Mouse (Mus musculus) liver, embryonic 13.5 days (tissue): ENCODE data around the gene Igf2. TPM values are rescaled to one million over a fixed set of nuclear protein-coding genes. Genes with fewer than 3 reads are reported as not detected.

Source experiments
- ATAC-seq: fragments of 200-750 bp; cut with Nextera tagmentation; 2 replicates; pipeline ENCODE4 v1.8.0; 2017; ENCODE audit warnings: low read depth, mild to moderate bottlenecking, moderate number of reproducible peaks, moderate library complexity
- DNase-seq: peaks from one replicate; pipeline ENCODE4 v3.0.0; 2022
- H3K27ac ChIP-seq: fragments of 300-500 bp; sonication (generic); 2 replicates; pipeline ENCODE4 v1.5.1; 2015; ENCODE audit warnings: moderate library complexity, mild to moderate bottlenecking, inconsistent platforms
- H3K27me3 ChIP-seq: fragments of 300-500 bp; sonication (generic); 2 replicates; pipeline ENCODE4 v1.6.1; 2015; ENCODE audit warnings: mild to moderate bottlenecking, inconsistent platforms
- H3K36me3 ChIP-seq: fragments of 300-500 bp; sonication (generic); 2 replicates; pipeline ENCODE4 v1.6.1; 2015; ENCODE audit warnings: mild to moderate bottlenecking, inconsistent platforms
- H3K4me1 ChIP-seq: fragments of 300-500 bp; sonication (generic); replicated peaks from 2 replicates; pipeline ENCODE4 v1.6.1; 2015; ENCODE audit warnings: inconsistent platforms
- H3K4me2 ChIP-seq: fragments of 300-500 bp; sonication (generic); 2 replicates; pipeline ENCODE4 v1.6.1; 2015; ENCODE audit warnings: inconsistent platforms, mild to moderate bottlenecking, moderate library complexity
- H3K4me3 ChIP-seq: fragments of 300-500 bp; sonication (generic); replicated peaks from 2 replicates; pipeline ENCODE4 v1.5.1; 2015; ENCODE audit warnings: mild to moderate bottlenecking, inconsistent platforms
- H3K9ac ChIP-seq: fragments of 300-500 bp; sonication (generic); 2 replicates; pipeline ENCODE4 v1.6.1; 2015; ENCODE audit warnings: mild to moderate bottlenecking, inconsistent platforms
- H3K9me3 ChIP-seq: fragments of 300-500 bp; sonication (generic); replicated peaks from 2 replicates; pipeline ENCODE4 v1.6.1; 2016; ENCODE audit warnings: inconsistent platforms
- WGBS: fragments of 180-500 bp; shearing (Covaris S2); methylation state at CpG from one replicate; pipeline ENCODE4 v1.1.7; 2015; ENCODE audit not compliant: insufficient replicate concordance; 5-methylcytosine and 5-hydroxymethylcytosine counted together
- polyA plus RNA-seq: library from polyadenylated mRNA; unstranded; fragments of >200 nt; fragmentation: Nextera tagmentation; extraction: Ambion mirVana; gene quantifications from 2 replicates; pipeline ENCODE4 v1.2.1, GENCODE M21; 2015

Igf2 gene
- polyA plus RNA-seq, 1 experiment from 2014 or later, result 378 TPM

GRCm38 (mm10) chr7:142667521-142667920 is 905 bp upstream of the Igf2 start:
- DNase-seq (no peak), ATAC-seq (no peak)
- Histone ChIP-seq H3K27me3 (peaks cover 46% of the 10 kb centered on the region), H3K9me3 (peaks cover 16% of the 10 kb centered on the region), H3K4me3 (no peak overlapping the region), H3K36me3 (peaks cover 15% of the 10 kb centered on the region), H3K4me2 (no peak overlapping the region), H3K27ac (no peak overlapping the region), H3K9ac (no peak overlapping the region), H3K4me1 (no peaks in the 10 kb centered on the region)
- WGBS, result 79% methylated on average over 18 of the region's 18 CpGs

GRCm38 (mm10) chr7:142666109-142666508 is 507 bp downstream of the Igf2 start:
- DNase-seq (no peak), ATAC-seq (no peak)

GRCm38 (mm10) chr7:142665364-142665763 is 1.3 kb downstream of the Igf2 start:
- Histone ChIP-seq H3K36me3 (peaks cover 15% of the 10 kb centered on the region), H3K4me1 (no peaks in the 10 kb centered on the region), H3K9me3 (peaks cover 10% of the 10 kb centered on the region), H3K27ac (no peak overlapping the region), H3K27me3 (peaks cover 68% of the 10 kb centered on the region), H3K4me2 (no peak overlapping the region), H3K4me3 (no peak overlapping the region), H3K9ac (no peak overlapping the region)
- no peak for ATAC-seq
- whole genome bisulfite sequencing, result 41% methylated on average over 5 of the region's 5 CpGs
- DNase-seq, result no peak

More at GRCm38 (mm10) chr7:142666109-142666508, 507 bp downstream of the Igf2 start:
- Histone ChIP-seq H3K4me3 (no peak overlapping the region), H3K4me1 (no peaks in the 10 kb centered on the region), H3K36me3 (peaks cover 15% of the 10 kb centered on the region), H3K4me2 (no peak overlapping the region), H3K27me3 (peaks cover 61% of the 10 kb centered on the region), H3K27ac (no peak overlapping the region), H3K9ac (no peak overlapping the region), H3K9me3 (peaks cover 15% of the 10 kb centered on the region)
- WGBS, result 54% methylated on average over 4 of the region's 4 CpGs

GRCm38 (mm10) chr7:142664465-142665029 is 2.1 kb downstream of the Igf2 start:
- H3K9me3 ChIP-seq, result peaks cover 2% of the 10 kb centered on the region
- H3K9ac ChIP-seq, result no peak overlapping the region
- peak overlapping the region; percentile 58 for H3K27ac ChIP-seq
- ATAC-seq (peak; percentile 61), DNase-seq (no peak)
- peaks cover 6% of the 10 kb centered on the region for H3K4me1 ChIP-seq
- WGBS, result 4% methylated on average over 9 of the region's 9 CpGs
- peak overlapping the region; percentile 29 for H3K4me3 ChIP-seq
- H3K4me2 ChIP-seq, result peak overlapping the region; percentile 52
- H3K27me3 ChIP-seq, result peaks cover 76% of the 10 kb centered on the region
- peaks cover 15% of the 10 kb centered on the region for H3K36me3 ChIP-seq

GRCm38 (mm10) chr7:142663931-142664421 is 2.6 kb downstream of the Igf2 start:
- WGBS, result 2% methylated on average over 53 of the region's 53 CpGs
- Histone ChIP-seq H3K9me3 (no peaks in the 10 kb centered on the region), H3K4me1 (peaks cover 11% of the 10 kb centered on the region), H3K4me2 (peak overlapping the region; percentile 52), H3K27ac (peak overlapping the region; percentile 58), H3K4me3 (peak overlapping the region; percentile 29), H3K9ac (peak overlapping the region; percentile 52), H3K36me3 (peaks cover 15% of the 10 kb centered on the region), H3K27me3 (peaks cover 82% of the 10 kb centered on the region)
- ATAC-seq, result no peak
- no peak for DNase-seq

- ATAC-seq (no peak), DNase-seq (no peak)
- H3K4me3 ChIP-seq, result no peak overlapping the region
- H3K4me1 ChIP-seq, result peaks cover 13% of the 10 kb centered on the region
- WGBS, result 16% methylated on average over 5 of the region's 5 CpGs
- H3K36me3 ChIP-seq, result peaks cover 10% of the 10 kb centered on the region; the same call in 1 of the 2 replicates
- peak overlapping the region; percentile 52 for H3K4me2 ChIP-seq
- H3K27me3 ChIP-seq, result peaks cover 90% of the 10 kb centered on the region
- H3K27ac ChIP-seq, result no peak overlapping the region
- H3K9ac ChIP-seq, result peak overlapping the region; percentile 52
- H3K9me3 ChIP-seq, result no peaks in the 10 kb centered on the region
Observed at GRCm38 (mm10) chr7:142663151-142663550, 3.5 kb downstream of the Igf2 start.

- no peak for ATAC-seq
- Histone ChIP-seq H3K4me2 (0 out of 2 replicates have a peak overlapping the region, but pooled peaks have one; percentile 47), H3K27ac (peak overlapping the region; percentile 72; the same call in 1 of the 2 replicates), H3K36me3 (no peaks in the 10 kb centered on the region), H3K9me3 (no peaks in the 10 kb centered on the region), H3K27me3 (peaks cover 100% of the 10 kb centered on the region), H3K9ac (no peak overlapping the region), H3K4me1 (peaks cover 13% of the 10 kb centered on the region), H3K4me3 (peak overlapping the region; percentile 54; the same call in 1 of the 2 replicates)
- no peak for DNase-seq
Observed at GRCm38 (mm10) chr7:142661811-142662210, 4.8 kb downstream of the Igf2 start.

GRCm38 (mm10) chr7:142661046-142661445 is 5.6 kb downstream of the Igf2 start:
- H3K36me3 ChIP-seq, result no peaks in the 10 kb centered on the region
- 2% methylated on average over 25 of the region's 25 CpGs for WGBS
- DNase-seq (no peak), ATAC-seq (no peak)
- H3K4me1 ChIP-seq, result peaks cover 13% of the 10 kb centered on the region
- H3K27me3 ChIP-seq, result peaks cover 100% of the 10 kb centered on the region
- H3K9me3 ChIP-seq, result no peaks in the 10 kb centered on the region
- peak overlapping the region; percentile 72 for H3K27ac ChIP-seq
- peak overlapping the region; percentile 42 for H3K9ac ChIP-seq
- peak overlapping the region; percentile 47 for H3K4me2 ChIP-seq
- H3K4me3 ChIP-seq, result peak overlapping the region; percentile 54

GRCm38 (mm10) chr7:142660651-142660945 is 6.0 kb downstream of the Igf2 start:
- 2% methylated on average over 29 of the region's 29 CpGs for WGBS
- no peaks in the 10 kb centered on the region for H3K9me3 ChIP-seq
- peak overlapping the region; percentile 47 for H3K4me2 ChIP-seq
- H3K27me3 ChIP-seq, result peaks cover 100% of the 10 kb centered on the region
- no peaks in the 10 kb centered on the region for H3K36me3 ChIP-seq
- DNase-seq (no peak), ATAC-seq (no peak)
- peak overlapping the region; percentile 54 for H3K4me3 ChIP-seq
- peaks cover 13% of the 10 kb centered on the region for H3K4me1 ChIP-seq
- peak overlapping the region; percentile 72 for H3K27ac ChIP-seq
- peak overlapping the region; percentile 42 for H3K9ac ChIP-seq

GRCm38 (mm10) chr7:142659767-142660650 is 6.6 kb downstream of the Igf2 start:
- no peaks in the 10 kb centered on the region for H3K9me3 ChIP-seq
- ATAC-seq (no peak), DNase-seq (no peak)
- 0 out of 2 replicates have a peak, but pooled peaks cover 1% of the 10 kb centered on the region for H3K36me3 ChIP-seq
- H3K4me3 ChIP-seq, result peak overlapping the region; percentile 54
- H3K27ac ChIP-seq, result peak overlapping the region; percentile 72
- 1% methylated on average over 40 of the region's 43 CpGs for WGBS
- peak overlapping the region; percentile 42 for H3K9ac ChIP-seq
- peak overlapping the region; percentile 47 for H3K4me2 ChIP-seq
- peaks cover 100% of the 10 kb centered on the region for H3K27me3 ChIP-seq
- H3K4me1 ChIP-seq, result peaks cover 13% of the 10 kb centered on the region

GRCm38 (mm10) chr7:142659181-142659681 is 7.4 kb downstream of the Igf2 start:
- 1% methylated on average over 42 of the region's 70 CpGs for WGBS
- no peak for DNase-seq
- H3K36me3 ChIP-seq, result 0 out of 2 replicates have a peak, but pooled peaks cover 3% of the 10 kb centered on the region

More at GRCm38 (mm10) chr7:142659181-142659681, 7.4 kb downstream of the Igf2 start:
- Histone ChIP-seq H3K4me1 (peaks cover 13% of the 10 kb centered on the region), H3K9me3 (no peaks in the 10 kb centered on the region), H3K4me3 (peak overlapping the region; percentile 54), H3K27ac (peak overlapping the region; percentile 72), H3K27me3 (peaks cover 100% of the 10 kb centered on the region), H3K9ac (peak overlapping the region; percentile 65), H3K4me2 (peak overlapping the region; percentile 47)
- ATAC-seq, result peak; percentile 47
